Mouse (Mus musculus): ENCODE measurements around the gene Zfyve16.

The Zfyve16 gene

GRCm38 (mm10) chr13:92530721-92531211 lies at the start of gene Zfyve16:
Gene Zfyve16, minus strand, starts transcription at chr13:92530868.
- DNase-seq (ENCODE audit: inconsistent age in 2 of 2, low spot score in 1 of 2) = peak; percentile 98 to 100

DNA sequence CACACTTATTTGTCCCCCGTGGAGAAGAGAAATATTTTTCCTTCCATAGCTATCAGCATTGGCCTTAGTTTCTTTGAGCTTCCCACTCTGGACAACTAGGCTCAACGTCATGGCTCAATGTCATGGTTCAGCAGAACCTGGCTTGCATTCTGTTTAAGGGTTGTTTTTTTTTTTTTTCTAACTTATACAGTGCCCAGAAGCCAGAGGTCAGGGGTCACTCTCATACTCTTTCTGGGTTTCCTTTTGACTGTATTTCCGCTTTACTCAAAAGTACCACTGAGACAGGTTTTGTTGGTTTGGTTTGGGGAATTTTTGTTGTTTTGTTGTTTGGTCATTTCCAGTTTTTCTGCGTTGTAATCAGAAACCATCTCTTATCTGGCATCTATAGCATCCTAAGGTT lies 47.5 kb upstream of the Zfyve16 start:
- DNase-seq (ENCODE audit: inconsistent age in 2 of 2, low spot score in 1 of 2) = no peak

DNA sequence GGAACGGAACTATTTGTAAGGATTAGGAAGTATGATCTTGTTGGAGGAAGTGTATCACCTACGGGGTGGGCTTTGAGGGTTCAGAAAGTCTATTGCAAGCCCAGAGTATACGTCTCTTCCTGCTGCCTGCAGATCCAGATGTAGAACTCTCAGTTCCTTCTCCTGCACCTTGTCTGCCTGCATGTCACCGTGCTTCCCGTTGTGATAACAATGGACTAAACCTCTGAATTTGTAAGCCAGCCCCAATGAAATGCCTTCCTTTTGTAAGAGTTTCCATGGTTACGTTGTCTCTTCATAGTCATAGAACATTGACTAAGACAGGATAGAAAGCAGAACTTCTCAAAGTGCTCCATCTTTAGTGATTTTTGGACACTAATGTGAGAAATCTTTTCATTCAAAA lies 46.0 kb upstream of the Zfyve16 start:
- DNase-seq (ENCODE audit: inconsistent age in 2 of 2, low spot score in 1 of 2) = no peak

DNA sequence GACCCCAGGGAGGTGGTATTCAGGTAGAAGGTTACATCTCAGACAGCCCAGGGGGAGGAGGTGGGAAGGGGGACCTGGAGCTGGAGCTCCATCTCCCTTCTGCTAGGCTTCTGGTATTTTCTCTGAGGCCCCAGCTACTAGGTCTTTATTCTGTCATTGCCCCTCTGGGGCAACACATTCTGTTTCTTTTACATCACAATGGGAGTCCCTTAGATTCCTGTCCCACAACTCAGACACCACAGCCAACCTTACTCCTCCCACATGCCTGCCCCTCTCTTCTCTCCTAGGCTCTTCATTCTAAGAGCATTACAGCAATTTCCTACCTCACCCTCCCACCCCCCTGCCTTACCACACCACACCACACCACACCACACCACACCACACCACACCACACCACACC lies 45.4 kb upstream of the Zfyve16 start, which contains the start of gene Spz1:
TSS of gene Spz1 (minus strand) at position 101 of the 400 bp plus-strand sequence.
- DNase-seq (ENCODE audit: inconsistent age in 2 of 2, low spot score in 1 of 2) = no peak

- DNase-seq (ENCODE audit: inconsistent age in 2 of 2, low spot score in 1 of 2) = no peak
Observed at GRCm38 (mm10) chr13:92559429-92559828, 28.8 kb upstream of the Zfyve16 start.

- no peak for DNase-seq (ENCODE audit: inconsistent age in 2 of 2, low spot score in 1 of 2)
Observed at GRCm38 (mm10) chr13:92557229-92557628, 26.6 kb upstream of the Zfyve16 start.

DNA sequence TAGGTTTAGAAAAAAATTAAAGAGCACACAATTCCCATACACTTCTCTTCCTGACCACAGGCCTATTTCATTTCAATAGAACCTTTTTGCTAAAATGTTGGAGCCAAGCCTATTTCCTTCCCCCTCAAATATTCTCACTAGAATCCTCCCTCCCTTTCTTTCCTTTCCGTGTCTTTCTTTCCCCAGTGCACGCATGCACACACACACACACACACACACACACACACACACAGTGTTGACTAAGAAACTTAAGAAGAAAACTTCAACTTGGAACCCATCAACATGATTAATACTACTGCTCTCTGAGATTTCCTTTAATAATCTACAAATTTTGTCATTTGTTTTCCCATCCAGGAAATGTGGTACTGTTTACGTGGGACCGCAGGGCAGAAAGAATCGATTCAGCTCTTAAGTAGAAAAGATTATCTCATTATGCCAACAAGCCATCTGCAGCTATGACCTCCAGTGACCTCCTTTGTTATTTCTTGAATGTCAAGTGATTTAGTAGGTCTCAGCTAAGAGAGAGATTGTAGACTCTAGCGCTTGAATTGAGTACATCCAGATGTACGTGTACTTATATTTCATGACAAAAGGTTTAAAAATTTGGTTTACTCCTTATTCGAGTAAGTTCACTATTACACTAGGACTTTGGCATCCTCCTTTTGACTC lies 25.9 kb upstream of the Zfyve16 start:
- no peak for DNase-seq (ENCODE audit: inconsistent age in 2 of 2, low spot score in 1 of 2)

- DNase-seq (ENCODE audit: inconsistent age in 2 of 2, low spot score in 1 of 2) = no peak
Observed at GRCm38 (mm10) chr13:92547093-92547492, 16.4 kb upstream of the Zfyve16 start.

DNA sequence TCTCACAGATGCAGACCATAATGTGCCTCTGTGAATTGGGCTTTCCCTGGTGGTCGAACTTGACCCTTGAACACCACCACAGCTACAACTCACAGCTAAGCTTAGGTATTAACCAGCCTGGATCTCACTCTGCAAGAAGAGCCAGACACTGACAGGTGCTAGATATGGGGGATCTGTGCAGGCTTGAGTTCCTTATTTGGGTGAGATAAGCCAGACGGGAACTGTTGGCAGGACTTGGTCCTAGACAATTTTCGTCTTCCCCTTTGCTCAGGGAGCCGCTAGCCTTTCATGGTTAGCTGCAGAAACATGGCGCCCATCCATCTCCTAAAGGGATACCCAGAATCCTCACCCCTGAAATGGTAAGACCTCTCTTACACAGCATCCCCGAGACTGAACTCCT lies 10.3 kb upstream of the Zfyve16 start:
- DNase-seq (ENCODE audit: inconsistent age in 2 of 2, low spot score in 1 of 2) = no peak

DNA sequence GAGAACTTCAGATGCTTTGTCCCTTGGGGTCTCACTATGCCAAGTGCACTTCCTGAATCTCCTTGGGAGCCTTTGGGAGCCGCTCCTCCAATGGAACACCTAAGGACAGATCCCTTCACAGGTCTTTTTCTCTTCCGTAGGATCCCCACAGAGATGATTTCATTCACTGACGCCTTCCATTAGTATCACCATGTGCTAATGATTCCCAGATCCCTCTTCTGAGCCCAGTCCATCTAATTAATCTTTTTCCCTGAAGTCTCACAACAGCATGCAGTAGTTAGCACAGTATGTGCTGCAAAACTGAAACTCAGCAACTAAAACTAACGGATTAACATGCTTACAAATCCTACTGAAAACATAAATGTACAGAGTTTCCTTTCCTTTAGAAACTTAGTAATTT lies 8.5 kb upstream of the Zfyve16 start:
- no peak for DNase-seq (ENCODE audit: inconsistent age in 2 of 2, low spot score in 1 of 2)

- no peak for DNase-seq (ENCODE audit: inconsistent age in 2 of 2, low spot score in 1 of 2)
Observed at GRCm38 (mm10) chr13:92533801-92534200, 3.1 kb upstream of the Zfyve16 start.

GRCm38 (mm10) chr13:92532216-92532615 lies 1.5 kb upstream of the Zfyve16 start:
- DNase-seq (ENCODE audit: inconsistent age in 2 of 2, low spot score in 1 of 2) = no peak

GRCm38 (mm10) chr13:92531237-92531636 lies 569 bp upstream of the Zfyve16 start:
- DNase-seq (ENCODE audit: inconsistent age in 2 of 2, low spot score in 1 of 2) = no peak

DNA sequence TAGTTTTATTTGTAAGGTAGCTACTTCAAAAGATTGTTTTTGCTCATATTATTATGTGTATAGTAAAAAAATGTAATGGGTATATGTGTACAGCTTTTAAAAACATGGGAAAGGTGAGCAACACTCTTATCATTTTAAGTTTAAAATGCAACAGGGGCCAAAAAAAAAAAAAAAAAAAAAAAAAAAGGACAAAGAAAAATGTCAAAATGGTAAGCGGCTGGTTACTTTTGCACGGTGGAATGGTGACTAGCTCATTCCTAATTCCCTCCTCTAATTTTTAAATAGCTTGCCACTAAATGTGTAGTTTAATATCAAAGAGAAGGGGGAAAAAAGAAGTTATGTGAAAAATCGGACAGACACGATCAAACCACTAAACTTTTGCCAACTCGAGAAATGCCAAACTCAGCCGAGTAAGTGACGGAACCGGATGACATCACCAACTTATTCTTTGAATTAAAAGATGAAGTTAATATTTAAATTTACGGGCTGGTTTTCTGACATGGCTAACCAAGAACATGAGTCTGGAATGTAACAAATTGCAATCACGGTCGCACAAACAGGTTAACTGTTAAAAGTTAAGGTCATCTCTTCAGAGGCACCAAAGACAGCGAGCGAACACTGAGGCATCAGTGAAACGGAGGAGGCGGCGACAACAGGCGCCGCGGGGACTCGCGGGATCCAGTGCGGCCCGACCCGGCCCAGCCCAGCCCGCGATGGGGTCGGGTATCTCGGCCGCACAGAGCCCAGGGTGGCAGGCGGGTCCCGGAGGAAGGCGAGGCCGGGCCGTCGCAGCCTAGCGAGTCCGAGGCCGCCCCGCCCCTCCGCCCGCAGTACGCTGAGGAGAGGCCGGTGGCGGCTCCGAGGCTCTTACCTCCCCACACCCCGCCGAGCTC lies 594 bp downstream of the Zfyve16 start:
- no peak for DNase-seq (ENCODE audit: inconsistent age in 2 of 2, low spot score in 1 of 2)

DNA sequence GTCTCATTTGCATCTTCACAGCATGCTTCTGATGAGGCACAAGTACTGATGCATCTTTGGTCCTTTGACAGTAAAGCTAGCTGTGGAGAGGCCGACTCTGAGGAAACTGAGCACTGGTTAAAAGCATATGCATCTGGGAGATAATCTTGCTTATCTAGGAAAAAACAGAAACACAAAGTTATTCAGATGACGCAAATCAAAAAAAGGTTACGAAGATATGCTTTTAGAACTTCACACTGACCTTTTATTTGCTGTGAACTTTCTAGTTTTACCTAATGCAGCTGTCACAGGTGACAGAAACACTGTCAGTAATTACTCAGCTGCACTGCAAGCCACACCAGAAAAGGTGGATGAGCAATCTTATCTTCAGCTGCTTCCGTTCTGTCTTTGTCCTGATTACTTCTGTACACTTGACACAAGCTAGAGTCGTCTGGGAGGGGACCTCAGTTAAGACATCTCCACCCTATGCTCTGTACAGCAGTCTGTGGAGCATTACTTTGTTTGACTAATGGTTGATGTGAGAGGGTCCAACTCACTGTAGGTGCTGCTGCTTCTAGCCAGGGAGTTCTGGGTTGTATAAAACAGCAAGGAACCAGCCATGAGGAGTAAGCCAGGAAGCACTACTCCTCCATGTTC lies 7.4 kb downstream of the Zfyve16 start:
- DNase-seq (ENCODE audit: inconsistent age in 2 of 2, low spot score in 1 of 2) = no peak

DNA sequence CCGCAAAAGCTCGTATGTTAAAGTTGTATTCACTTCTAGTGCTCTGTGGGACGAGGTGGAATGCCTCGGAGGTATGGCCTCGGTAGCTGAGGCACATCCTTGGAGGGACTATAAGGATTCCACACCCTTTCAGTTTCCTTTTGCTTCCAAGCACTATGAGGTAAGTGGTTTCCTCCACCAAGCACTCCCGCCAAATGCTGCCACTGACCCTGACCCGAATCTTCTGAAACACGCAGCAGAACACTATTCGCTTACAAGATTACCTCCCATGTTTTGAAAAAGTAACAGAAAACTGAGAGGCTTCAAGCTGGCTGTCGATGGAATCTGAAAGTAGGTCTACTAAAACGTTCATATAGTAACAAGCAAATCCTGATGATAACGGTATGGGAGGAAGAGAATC lies 25.8 kb downstream of the Zfyve16 start:
- DNase-seq (ENCODE audit: inconsistent age in 2 of 2, low spot score in 1 of 2) = peak; percentile 51 to 76

- DNase-seq (ENCODE audit: inconsistent age in 2 of 2, low spot score in 1 of 2) = no peak
Observed at GRCm38 (mm10) chr13:92491923-92492322, 38.7 kb downstream of the Zfyve16 start.

DNA sequence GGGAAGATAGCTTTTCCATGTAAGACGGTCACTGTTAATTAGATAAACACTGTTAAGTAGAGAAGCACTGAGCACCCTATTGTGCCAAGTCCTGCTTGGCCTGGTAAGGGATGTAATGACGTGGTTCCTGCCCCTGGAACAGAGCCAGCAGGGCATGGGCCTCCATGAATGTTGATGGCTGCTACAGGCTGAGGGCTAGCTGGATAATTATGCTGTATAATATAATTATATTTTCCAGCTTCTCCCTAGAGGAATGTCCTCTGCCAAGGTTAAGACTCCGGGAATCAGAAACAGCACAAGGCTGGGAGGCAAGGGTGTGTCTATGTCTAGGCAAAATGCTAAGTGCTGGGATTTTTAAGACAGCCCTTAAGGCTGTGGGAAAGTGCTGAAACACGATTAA lies 39.9 kb downstream of the Zfyve16 start:
- DNase-seq (ENCODE audit: inconsistent age in 2 of 2, low spot score in 1 of 2) = peak in 1 of 2 experiments; percentile 40

- DNase-seq (ENCODE audit: inconsistent age in 2 of 2, low spot score in 1 of 2) = peak; percentile 94 to 97
Observed at GRCm38 (mm10) chr13:92483852-92484463, 46.7 kb downstream of the Zfyve16 start, which contains the start of gene Fam151b. Gene Fam151b, minus strand, starts transcription at chr13:92484015.

DNA sequence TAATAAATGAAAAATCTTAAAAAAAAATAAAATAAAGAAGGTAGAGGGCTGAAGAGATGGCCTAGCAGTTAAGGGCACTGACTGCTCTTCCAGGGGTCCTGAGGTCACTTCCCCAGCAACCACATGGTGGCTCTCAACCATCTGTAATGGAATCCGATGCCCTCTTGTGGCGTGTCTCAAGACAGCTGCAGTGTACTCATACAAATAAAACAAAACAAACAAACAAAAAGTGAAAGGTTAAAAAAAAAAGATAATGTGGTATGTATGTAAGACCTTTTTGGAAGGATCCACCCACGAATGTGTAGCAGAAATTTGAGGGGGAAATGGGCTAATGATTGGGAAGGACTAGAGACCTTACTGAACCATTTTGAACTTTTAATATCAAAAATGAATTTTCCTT lies 47.3 kb downstream of the Zfyve16 start:
- DNase-seq (ENCODE audit: inconsistent age in 2 of 2, low spot score in 1 of 2) = peak; percentile 54 to 82

GRCm38 (mm10) chr13:92470151-92470550 lies 60.5 kb downstream of the Zfyve16 start:
- no peak for DNase-seq (ENCODE audit: inconsistent age in 2 of 2, low spot score in 1 of 2)
